Mouse (Mus musculus) spleen, adult 2 months (tissue): ENCODE data around the gene Gm47995.
"Not testable (repeated sequence)": the region's sequence is repeated elsewhere in the genome, so short reads cannot be mapped to it uniquely, and the experiment has no call there.

Source experiments
- CTCF ChIP-seq: fragments of 200-500 bp; IDR thresholded peaks from 2 replicates; pipeline ENCODE4 v1.5.1; 2011; ENCODE audit warnings: mild to moderate bottlenecking, inconsistent platforms; ENCODE audit not compliant: insufficient read depth, insufficient read length, insufficient replicate concordance; ENCODE audit errors: extremely low read depth
- POLR2A ChIP-seq: fragments of 200-500 bp; IDR thresholded peaks from 2 replicates; pipeline ENCODE4 v1.6.1; 2011; ENCODE audit warnings: low read depth, low read length, inconsistent platforms

DNA sequence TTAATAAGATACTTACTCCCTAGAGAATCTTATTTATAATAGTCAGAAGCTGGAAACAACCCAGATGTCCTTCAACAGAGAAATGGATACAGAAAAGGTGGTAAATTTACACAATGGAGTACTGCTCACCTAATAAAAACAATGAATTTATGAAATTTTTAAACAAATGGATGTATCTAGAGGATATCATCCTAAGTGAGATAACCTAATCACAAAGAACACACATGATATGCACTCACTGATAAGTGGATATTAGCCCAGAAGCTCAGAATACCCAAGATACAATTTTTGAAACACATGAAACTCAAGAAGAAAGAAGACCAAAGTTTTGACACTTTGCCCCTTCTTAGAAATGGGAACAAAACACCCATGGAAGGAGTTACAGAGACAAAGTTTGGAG lies 10.7 kb downstream of the Gm47995 start:
- TF ChIP-seq POLR2A, CTCF: not testable (repeated sequence)
